ENCODE assay signal across 13 mouse cellular contexts in the genomic region with DNA sequence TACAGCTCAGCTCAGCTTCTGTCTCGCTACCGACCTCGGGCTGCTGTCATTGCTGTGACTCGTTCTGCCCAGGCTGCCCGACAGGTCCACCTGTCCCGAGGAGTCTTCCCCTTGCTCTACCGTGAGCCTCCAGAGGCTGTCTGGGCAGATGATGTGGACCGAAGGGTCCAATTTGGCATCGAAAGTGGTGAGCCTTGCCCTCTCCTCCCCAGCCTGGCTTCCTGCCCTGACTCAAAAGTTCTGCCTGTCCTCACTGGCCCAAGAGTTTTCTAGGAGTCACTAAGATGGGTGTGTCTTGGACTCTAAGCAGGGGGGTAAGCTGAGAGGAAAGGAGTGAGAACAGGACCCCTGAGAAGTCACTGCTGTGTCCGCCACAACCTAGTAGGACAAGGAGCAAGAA. TPM values are rescaled to one million over a fixed set of nuclear protein-coding genes. Genes with fewer than 3 reads are reported as not detected.
"Had no signal": no experiment of that assay in that cellular context is flagged by ENCODE, and none has a peak within 500 bp of the region (broad histone marks: within the 10 kb centered on the region; RNA-seq: fewer than 3 reads in every experiment).

No protein-coding gene starts in this region.

- H3K9me3 ChIP-seq: limb, embryonic 15.5 days; neural tube, embryonic 15.5 days had no signal

- H3K4me3 ChIP-seq: limb, embryonic 15.5 days; myocyte; neural tube, embryonic 15.5 days had no signal

- H3K36me3 ChIP-seq: limb, embryonic 15.5 days had no signal

- H3K27ac ChIP-seq: hindbrain, postnatal 0 days; kidney, postnatal 0 days; limb, embryonic 15.5 days; neural tube, embryonic 15.5 days had no signal

- H3K9ac ChIP-seq: limb, embryonic 15.5 days; neural tube, embryonic 15.5 days had no signal

- ATAC-seq: hindbrain, postnatal 0 days had no signal

- H3K4me1 ChIP-seq: neural tube, embryonic 15.5 days had no signal

- DNase-seq: layer of hippocampus, adult 9-11 months; layer of hippocampus, postnatal 36 days; lung, adult 18-20 months; midbrain, embryonic 14.5 days; right cerebral cortex, adult 18-20 months; right cerebral cortex, postnatal 25 days; thymus, adult 18-20 months; thymus, postnatal 14 days had no signal

- H3K4me2 ChIP-seq: limb, embryonic 15.5 days; neural tube, embryonic 15.5 days had no signal

RNA-seq across cellular contexts. Expression of gene Pklr, which starts 8.9 kb away (rescaled TPM):
- polyA plus RNA-seq: myocyte had no signal
